Mouse (Mus musculus): ENCODE data around the gene Fam43a.

Fam43a gene

DNA sequence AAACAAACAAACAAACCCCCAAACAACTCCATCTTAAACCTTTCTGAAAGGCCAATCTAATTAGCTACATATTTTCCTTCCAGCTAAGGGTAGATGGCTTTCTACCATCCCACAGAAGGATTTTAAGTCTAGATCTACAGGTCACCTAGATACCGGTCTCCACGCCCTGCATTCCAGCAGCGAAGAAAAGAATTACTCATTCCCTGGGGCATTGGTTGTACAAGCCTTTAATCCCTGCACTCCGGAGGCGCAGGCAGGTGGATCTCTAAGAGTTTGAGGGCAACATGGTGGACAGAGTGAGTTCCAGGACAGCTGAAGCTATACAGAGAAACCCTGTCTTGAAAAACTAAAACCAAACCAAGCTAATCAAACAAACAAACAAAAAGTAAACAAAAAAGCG, 28.9 kb downstream of the Fam43a start:
- no peak for DNase-seq (ENCODE audit: low read depth, low spot score)

- DNase-seq (ENCODE audit: low read depth, low spot score): no peak
Measured at GRCm38 (mm10) chr16:30629509-30629908, 30.0 kb downstream of the Fam43a start.

- DNase-seq (ENCODE audit: low read depth, low spot score): no peak
Measured at GRCm38 (mm10) chr16:30633906-30634746, 34.6 kb downstream of the Fam43a start.

DNA sequence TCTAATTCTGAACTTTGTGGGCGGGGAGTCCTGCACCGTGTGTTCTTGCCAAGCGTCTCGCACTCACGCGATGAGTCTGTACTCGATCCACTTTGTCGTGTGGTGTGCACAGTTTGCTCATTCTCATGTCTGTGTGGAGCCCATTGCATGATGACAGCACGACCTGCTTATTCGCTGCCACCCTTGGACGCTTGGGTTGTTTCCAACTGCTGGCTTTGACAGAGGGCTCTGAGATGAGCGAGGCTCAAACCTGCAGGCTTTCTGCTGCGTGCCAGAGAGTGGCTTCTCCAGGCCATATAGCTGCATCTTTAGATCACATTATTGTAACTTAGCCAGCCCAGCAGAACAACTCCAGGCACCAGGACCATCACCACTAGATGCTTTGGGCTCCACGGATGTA, 39.1 kb downstream of the Fam43a start:
- no peak for DNase-seq (ENCODE audit: low read depth, low spot score)

DNA sequence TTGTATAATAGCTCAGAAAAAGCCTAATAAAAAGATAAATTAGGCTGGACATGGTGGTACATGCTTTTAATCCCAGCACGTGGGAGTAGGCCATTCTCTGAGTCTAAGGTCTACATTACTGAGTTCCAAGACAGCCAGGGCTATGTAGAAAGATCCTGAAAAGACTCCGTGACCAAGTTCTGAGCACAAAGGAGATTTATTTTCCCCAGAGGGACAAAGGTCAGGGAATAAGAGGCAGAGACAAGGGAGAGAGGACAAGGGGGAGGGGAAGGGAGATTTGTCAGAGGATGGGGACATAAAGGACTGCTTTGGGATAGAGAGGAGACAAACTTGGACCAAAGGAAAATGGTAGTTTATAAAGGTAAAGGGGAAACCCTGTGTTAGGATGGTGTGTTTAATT, 41.1 kb downstream of the Fam43a start:
- no peak for DNase-seq (ENCODE audit: low read depth, low spot score)

DNA sequence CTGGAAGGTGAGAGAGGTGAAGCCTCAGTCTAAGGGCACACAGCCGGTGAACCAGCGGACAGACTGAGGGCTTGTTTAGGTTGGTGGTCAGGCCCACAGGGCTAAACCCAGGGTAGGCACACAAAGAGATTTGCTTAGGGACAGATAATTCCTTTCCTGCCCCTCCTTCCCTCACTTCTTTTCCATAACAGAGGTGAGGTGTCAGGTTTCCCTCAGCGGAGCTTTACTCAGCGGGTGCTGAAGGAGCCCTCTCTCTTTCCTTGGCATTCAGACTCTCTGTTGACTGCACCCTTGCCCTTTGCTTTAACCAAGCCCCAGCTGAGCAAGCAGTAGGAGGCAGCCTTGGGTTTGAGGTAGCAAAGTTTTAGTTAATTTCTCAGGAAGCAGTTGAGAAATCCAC, 41.9 kb downstream of the Fam43a start:
- no peak for DNase-seq (ENCODE audit: low read depth, low spot score)

GRCm38 (mm10) chr16:30642229-30642628, 42.7 kb downstream of the Fam43a start:
- DNase-seq (ENCODE audit: low read depth, low spot score): no peak

DNA sequence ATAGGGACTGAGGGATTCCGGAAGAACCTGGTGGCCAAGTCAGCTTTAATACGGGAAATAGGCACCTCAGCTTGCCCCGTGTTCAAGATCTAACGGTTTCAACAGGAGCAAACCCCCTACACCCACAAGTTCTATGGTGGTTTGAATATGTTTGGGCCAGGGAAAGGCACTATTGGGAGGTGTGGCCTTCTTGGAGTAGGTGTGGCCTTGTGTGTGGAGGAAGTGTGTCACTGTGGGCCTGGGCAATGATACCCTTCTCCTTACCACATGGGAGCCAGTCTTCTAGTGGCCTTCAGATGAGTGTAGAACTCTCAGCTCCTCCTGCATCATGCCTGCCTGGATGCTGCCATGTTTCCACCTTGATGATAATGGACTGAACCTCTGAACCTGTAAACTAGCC, 45.5 kb downstream of the Fam43a start:
- DNase-seq (ENCODE audit: low read depth, low spot score): no peak

GRCm38 (mm10) chr16:30645841-30646558, 46.5 kb downstream of the Fam43a start:
- no peak for DNase-seq (ENCODE audit: low read depth, low spot score)

GRCm38 (mm10) chr16:30646856-30647255, 47.3 kb downstream of the Fam43a start:
- no peak for DNase-seq (ENCODE audit: low read depth, low spot score)

- DNase-seq (ENCODE audit: low read depth, low spot score): no peak
Measured at GRCm38 (mm10) chr16:30651292-30651691, 51.8 kb downstream of the Fam43a start.

All from c-Kit-negative CD71-positive TER-119-positive erythroid progenitor cells, embryonic 14.5 days (primary cell).